Mouse (Mus musculus) liver, embryonic 16.5 days (tissue): ENCODE data around the gene Tlr12. TPM values are rescaled to one million over a fixed set of nuclear protein-coding genes. Genes with fewer than 3 reads are reported as not detected.

Source experiments
- ATAC-seq: fragments of 200-750 bp; cut with Nextera tagmentation; 2 replicates; pipeline ENCODE4 v1.8.0; 2017; ENCODE audit warnings: low read depth, mild to moderate bottlenecking, moderate number of reproducible peaks, moderate library complexity
- H3K27ac ChIP-seq: fragments of 300-500 bp; sonication (generic); 2 replicates; pipeline ENCODE4 v1.5.1; 2014; ENCODE audit warnings: mild to moderate bottlenecking, low read length
- H3K27me3 ChIP-seq: fragments of 300-500 bp; sonication (generic); 2 replicates; pipeline ENCODE4 v1.6.1; 2014; ENCODE audit warnings: low read depth, low read length, mixed read lengths; ENCODE audit not compliant: control insufficient read depth, insufficient read depth
- H3K36me3 ChIP-seq: fragments of 300-500 bp; sonication (generic); 2 replicates; pipeline ENCODE4 v1.6.1; 2014; ENCODE audit warnings: mild to moderate bottlenecking; ENCODE audit not compliant: control insufficient read depth, insufficient read depth
- H3K4me1 ChIP-seq: fragments of 300-500 bp; sonication (generic); 2 replicates; pipeline ENCODE4 v1.6.1; 2014; ENCODE audit warnings: low read depth, low read length, mixed read lengths; ENCODE audit not compliant: control insufficient read depth
- H3K4me2 ChIP-seq: fragments of 300-500 bp; sonication (generic); 2 replicates; pipeline ENCODE4 v1.6.1; 2014; ENCODE audit warnings: low read depth, low read length, mixed read lengths
- H3K4me3 ChIP-seq: fragments of 300-500 bp; sonication (generic); 2 replicates; pipeline ENCODE4 v1.5.1; 2014; ENCODE audit warnings: low read depth, mild to moderate bottlenecking, low read length
- H3K9ac ChIP-seq: fragments of 300-500 bp; sonication (generic); 2 replicates; pipeline ENCODE4 v1.6.1; 2014; ENCODE audit warnings: low read depth, low read length
- H3K9me3 ChIP-seq: fragments of 300-500 bp; sonication (generic); replicated peaks from 2 replicates; pipeline ENCODE4 v1.6.1; 2016; ENCODE audit warnings: low read length; ENCODE audit not compliant: control insufficient read depth
- WGBS: fragments of 180-500 bp; shearing (Covaris S2); extraction: QIAGEN DNeasy Blood & Tissue Kit; methylation state at CpG from one replicate; pipeline ENCODE4 v1.1.7; 2014; ENCODE audit not compliant: insufficient replicate concordance; 5-methylcytosine and 5-hydroxymethylcytosine counted together
- polyA plus RNA-seq: library from polyadenylated mRNA; unstranded; fragments of >200 nt; fragmentation: Nextera tagmentation; extraction: Ambion mirVana; gene quantifications from 2 replicates; pipeline ENCODE4 v1.2.1, GENCODE M21; 2015

Tlr12 gene
- polyA plus RNA-seq, 1 experiment from 2014 or later, result 2.0 TPM

DNA sequence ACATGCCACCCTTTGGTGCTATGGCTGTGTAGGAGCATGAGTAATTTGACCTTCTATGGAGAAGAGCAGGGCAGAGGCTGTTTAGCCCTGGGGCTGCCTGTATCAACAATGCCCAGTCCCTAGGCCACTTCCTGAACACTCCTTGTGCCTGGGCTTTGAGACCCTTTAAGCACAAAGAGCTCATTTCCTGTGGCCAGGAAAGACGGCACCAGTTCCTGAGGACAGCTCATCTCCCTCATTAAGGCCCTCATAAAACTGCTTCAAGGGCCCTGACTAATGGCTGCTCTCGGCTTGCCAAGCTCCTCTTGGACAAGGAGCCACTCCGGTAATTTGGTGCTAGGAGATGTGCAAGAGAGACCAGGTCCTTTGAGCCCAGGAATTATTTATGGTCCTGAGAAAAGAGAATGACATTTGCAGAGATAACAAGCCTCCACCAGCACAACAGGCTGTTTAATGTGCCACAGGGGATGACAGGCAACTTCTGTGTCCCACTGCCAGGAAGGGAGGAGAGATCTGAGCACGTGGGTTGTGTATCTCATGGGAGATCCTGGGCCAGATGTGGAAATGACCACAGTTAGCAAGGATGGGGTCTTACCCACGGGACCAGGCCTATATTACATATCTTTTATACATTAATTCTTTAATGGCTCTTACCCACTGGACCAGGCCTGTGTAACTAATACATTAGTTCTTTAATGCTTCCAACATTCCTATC, 34.3 kb upstream of the Tlr12 start:
- Histone ChIP-seq H3K9me3 (no peaks in the 10 kb centered on the region), H3K4me1 (no peaks in the 10 kb centered on the region; the same call in 1 of the 2 replicates), H3K27me3 (peaks cover 3% of the 10 kb centered on the region; the same call in 1 of the 2 replicates), H3K27ac (no peak overlapping the region), H3K9ac (no peak overlapping the region), H3K4me3 (no peak overlapping the region), H3K36me3 (no peaks in the 10 kb centered on the region), H3K4me2 (no peak overlapping the region)
- WGBS, result 24% methylated on average over 5 of the region's 5 CpGs
- no peak for ATAC-seq

DNA sequence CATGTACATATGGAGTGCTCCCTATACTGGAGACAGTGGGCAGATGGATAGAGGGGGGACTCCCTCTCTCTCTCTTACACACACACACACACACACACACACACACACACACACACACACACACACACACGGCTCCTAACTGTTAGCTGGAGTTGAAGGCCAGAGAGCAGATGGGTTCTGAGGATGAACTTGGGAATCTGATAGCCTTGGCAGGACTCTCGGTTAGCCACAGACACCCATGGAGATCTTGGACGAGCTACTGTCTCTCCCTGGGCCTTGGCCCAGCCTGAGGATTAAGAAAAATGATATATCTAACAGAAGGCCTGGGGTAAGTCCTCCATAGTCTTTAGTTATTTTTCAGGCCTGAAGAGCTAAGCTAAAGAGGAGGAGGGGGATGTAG, 33.1 kb upstream of the Tlr12 start:
- no peak overlapping the region for H3K4me2 ChIP-seq
- H3K4me3 ChIP-seq, result no peak overlapping the region
- no peak overlapping the region for H3K9ac ChIP-seq
- H3K36me3 ChIP-seq, result no peaks in the 10 kb centered on the region
- no peaks in the 10 kb centered on the region; the same call in 1 of the 2 replicates for H3K4me1 ChIP-seq
- peaks cover 3% of the 10 kb centered on the region; the same call in 1 of the 2 replicates for H3K27me3 ChIP-seq
- no peaks in the 10 kb centered on the region for H3K9me3 ChIP-seq
- ATAC-seq, result no peak
- WGBS, result 47% methylated on average over 3 of the region's 3 CpGs
- no peak overlapping the region for H3K27ac ChIP-seq

DNA sequence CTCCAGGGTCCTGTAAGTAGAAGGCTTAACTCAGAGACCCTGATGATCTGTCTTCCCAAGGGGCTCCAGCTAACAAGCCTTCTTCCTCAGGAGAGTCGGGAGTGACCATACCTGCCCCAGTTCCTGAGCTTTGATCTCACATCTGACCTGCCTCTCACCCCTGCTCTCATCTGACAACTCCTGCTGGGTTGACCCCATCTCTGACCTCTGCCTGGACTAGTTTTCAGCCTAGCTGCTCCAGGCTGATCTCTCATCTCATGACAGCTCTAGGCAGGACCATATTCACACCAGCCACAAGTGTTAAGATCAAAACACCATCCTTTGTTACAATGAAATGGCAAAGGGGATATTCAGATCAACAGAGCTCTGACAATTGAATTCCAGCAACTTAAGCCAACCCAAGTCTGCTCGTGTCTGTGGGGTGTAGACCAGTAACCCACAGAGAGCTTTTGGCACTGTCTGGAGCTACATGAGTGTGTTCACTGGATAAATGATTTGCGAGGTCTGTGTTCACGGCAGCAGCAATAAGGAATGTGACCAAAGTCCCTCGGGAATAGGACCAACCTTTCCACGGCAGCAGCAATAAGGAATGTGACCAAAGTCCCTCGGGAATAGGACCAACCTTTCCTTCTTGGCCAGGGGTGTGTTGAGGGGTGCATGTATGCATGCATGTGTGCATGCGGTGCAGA, 30.3 kb upstream of the Tlr12 start:
- WGBS, result 54% methylated on average over 8 of the region's 8 CpGs
- no peaks in the 10 kb centered on the region for H3K4me1 ChIP-seq
- no peaks in the 10 kb centered on the region for H3K27me3 ChIP-seq
- H3K36me3 ChIP-seq, result no peaks in the 10 kb centered on the region
- H3K9me3 ChIP-seq, result no peaks in the 10 kb centered on the region
- H3K4me3 ChIP-seq, result no peak overlapping the region
- ATAC-seq, result 0 out of 2 replicates have a peak, but pooled peaks have one; percentile 43
- H3K4me2 ChIP-seq, result no peak overlapping the region
- H3K9ac ChIP-seq, result no peak overlapping the region
- H3K27ac ChIP-seq, result no peak overlapping the region

DNA sequence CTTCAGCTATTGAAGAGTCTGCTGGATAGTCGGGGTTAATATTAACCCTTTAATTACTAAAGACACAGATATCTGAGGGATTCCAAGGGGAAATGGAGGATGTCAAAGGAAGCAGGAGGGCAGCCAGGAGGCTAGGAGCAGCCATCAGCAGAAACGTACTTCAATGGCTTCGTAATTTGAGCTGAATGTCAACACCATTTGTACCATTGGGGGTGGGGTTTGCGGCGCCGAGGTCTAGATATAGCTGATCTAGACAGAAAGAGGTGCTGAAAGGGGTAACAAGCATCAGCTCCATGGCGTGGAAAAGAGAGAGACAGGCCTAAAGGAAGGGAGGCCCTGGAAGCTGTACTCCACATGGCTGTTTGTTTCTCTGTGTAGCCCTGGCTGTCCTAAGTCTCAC, 28.3 kb upstream of the Tlr12 start:
- no peaks in the 10 kb centered on the region for H3K36me3 ChIP-seq
- no peak overlapping the region for H3K27ac ChIP-seq
- H3K27me3 ChIP-seq, result no peaks in the 10 kb centered on the region
- no peak overlapping the region for H3K4me3 ChIP-seq
- no peaks in the 10 kb centered on the region for H3K9me3 ChIP-seq
- no peak for ATAC-seq
- H3K4me2 ChIP-seq, result no peak overlapping the region
- H3K9ac ChIP-seq, result no peak overlapping the region
- H3K4me1 ChIP-seq, result no peaks in the 10 kb centered on the region
- 44% methylated on average over 7 of the region's 7 CpGs for WGBS

DNA sequence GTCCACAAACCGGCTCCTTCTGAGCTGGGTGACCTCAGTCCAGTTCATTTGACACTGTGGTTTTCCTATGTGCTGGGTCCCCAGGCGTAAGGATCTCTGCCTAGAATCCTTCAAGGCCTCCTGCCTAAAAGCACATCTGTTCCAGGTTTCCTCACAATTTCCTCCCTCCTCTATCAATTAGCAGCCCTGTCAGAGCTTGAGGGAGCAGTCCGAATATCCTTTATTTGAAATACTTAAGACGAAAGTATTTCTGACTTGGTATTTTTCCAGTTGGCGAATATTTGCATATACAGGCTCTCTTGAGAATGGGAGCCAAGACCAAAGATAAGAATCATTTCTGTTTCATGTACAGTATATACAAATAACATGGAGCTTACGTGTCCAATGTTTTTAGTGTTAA, 27.5 kb upstream of the Tlr12 start:
- no peak overlapping the region for H3K9ac ChIP-seq
- no peak overlapping the region for H3K4me3 ChIP-seq
- H3K36me3 ChIP-seq, result no peaks in the 10 kb centered on the region
- H3K27me3 ChIP-seq, result no peaks in the 10 kb centered on the region
- no peak for ATAC-seq
- H3K4me2 ChIP-seq, result no peak overlapping the region
- H3K9me3 ChIP-seq, result no peaks in the 10 kb centered on the region
- no peak overlapping the region for H3K27ac ChIP-seq
- H3K4me1 ChIP-seq, result no peaks in the 10 kb centered on the region
- 65% methylated on average over 6 of the region's 6 CpGs for WGBS

DNA sequence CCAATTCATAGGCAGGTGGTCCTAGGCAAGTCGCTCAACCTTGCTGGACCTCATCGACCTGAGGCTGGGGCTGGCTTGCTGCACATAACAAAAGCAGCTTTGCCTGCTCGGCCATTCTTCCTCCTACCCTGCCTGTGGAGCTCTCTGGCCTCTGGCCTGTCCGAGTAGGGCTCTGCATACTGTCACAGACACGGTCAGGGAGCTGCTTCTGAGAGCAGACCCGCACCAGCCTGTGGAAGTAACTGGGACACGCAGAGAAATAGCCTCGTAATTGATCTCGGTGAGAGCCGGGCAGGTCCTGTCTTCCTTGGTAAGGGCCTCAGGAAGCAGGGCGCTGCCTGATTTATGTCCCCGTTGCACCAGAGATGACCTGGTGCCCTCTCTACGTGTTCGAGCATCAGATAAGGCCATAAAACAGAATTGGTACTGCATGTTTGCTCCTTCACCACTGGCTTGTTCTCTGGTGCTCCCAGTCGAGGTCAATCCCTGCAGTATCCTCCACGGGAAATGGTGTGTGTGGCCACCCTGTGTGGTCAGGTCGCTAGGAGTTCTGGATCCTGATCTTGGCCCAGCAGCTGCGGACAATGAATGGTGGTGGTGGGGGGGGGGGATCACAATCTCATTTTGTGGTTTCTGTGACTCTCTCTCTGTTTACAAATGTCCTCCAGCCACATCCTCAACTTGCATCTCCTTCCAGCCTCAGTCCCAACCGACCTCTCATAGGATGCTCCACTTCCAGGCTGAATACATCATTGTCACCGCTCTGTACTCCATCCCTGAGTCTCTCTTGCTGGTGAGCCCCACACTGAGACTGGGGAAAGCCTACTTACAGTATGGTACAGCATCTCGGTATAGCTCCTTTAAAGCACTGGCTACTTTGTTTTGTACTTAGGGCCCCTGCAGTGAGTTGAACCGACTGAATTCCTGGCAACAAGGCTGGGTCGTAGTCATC, 23.6 kb upstream of the Tlr12 start:
- no peak for ATAC-seq
- Histone ChIP-seq H3K4me3 (no peak overlapping the region), H3K27ac (no peak overlapping the region), H3K4me1 (no peaks in the 10 kb centered on the region), H3K9ac (no peak overlapping the region), H3K27me3 (no peaks in the 10 kb centered on the region), H3K9me3 (no peaks in the 10 kb centered on the region), H3K36me3 (no peaks in the 10 kb centered on the region), H3K4me2 (no peak overlapping the region)
- 24% methylated on average over 23 of the region's 23 CpGs for WGBS

DNA sequence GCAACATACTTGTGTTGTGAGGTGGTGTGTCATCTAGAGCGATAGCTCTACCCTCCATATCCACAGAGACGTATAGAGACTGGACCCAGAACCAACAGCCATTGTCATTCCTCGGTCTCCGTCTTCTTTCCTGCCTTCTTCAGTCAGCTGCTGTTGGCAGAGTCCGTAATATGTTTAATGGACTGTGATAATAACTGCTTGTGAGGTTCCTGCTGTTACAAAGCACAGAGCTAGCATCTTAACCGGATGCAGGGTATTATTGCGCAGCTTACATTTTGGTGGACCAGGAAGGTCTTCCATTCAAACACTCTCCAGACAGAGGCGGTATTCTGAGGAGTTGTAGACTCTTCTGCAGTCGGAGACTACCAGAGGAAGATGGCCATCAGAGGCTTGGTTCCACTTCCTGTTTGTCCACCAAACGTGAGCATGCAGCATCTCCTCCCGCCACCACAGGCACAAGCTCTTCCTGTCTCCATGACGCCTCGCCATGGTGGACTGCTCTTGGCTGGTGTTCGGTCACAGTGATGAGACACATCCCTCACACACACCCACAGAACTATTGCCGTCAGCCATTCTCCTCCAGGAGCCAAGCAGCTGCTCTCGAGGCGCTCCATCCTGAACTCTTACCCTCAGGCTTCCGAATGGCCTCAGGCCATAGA, 20.0 kb upstream of the Tlr12 start:
- no peak for ATAC-seq
- 59% methylated on average over 18 of the region's 18 CpGs for WGBS
- H3K4me1 ChIP-seq, result no peaks in the 10 kb centered on the region; the same call in 1 of the 2 replicates
- H3K36me3 ChIP-seq, result no peaks in the 10 kb centered on the region
- H3K27ac ChIP-seq, result no peak overlapping the region
- H3K9ac ChIP-seq, result no peak overlapping the region
- no peaks in the 10 kb centered on the region for H3K27me3 ChIP-seq
- no peaks in the 10 kb centered on the region for H3K9me3 ChIP-seq
- H3K4me2 ChIP-seq, result no peak overlapping the region
- H3K4me3 ChIP-seq, result no peak overlapping the region

DNA sequence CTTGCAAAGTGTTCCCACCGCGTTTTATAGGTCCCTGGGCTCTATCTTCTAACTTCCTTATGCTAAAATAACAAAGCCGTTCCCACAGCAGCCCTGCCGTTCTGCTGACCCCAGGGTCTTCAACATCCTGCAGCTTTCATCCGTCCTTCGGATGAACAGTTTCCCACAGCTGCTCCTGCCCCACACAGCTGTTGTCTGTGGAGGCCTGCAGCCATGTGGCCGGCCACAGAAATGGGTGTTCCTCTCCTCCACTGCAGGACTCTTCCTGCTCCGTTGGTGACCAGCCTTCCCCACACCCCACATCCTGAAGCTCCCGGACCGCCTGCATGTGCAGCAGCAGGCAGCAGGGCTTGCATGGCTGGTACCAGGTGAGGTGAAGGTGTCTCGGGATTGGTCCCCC, 18.8 kb upstream of the Tlr12 start:
- no peak overlapping the region for H3K4me3 ChIP-seq
- 16% methylated on average over 11 of the region's 11 CpGs for WGBS
- peak; percentile 41; the same call in 1 of the 2 replicates for ATAC-seq
- no peaks in the 10 kb centered on the region for H3K36me3 ChIP-seq
- H3K9me3 ChIP-seq, result no peaks in the 10 kb centered on the region
- no peak overlapping the region for H3K27ac ChIP-seq
- H3K9ac ChIP-seq, result no peak overlapping the region
- no peaks in the 10 kb centered on the region for H3K27me3 ChIP-seq
- no peak overlapping the region for H3K4me2 ChIP-seq
- no peaks in the 10 kb centered on the region; the same call in 1 of the 2 replicates for H3K4me1 ChIP-seq
